Mouse (Mus musculus) forebrain, embryonic 13.5 days (tissue): ENCODE measurements around the gene Actb. TPM values are rescaled to one million over a fixed set of nuclear protein-coding genes. Genes with fewer than 3 reads are reported as not detected.

Source experiments
- ATAC-seq: fragments of 200-750 bp; cut with Nextera tagmentation; 2 replicates; pipeline ENCODE4 v1.8.0; 2017
- H3K27ac ChIP-seq: fragments of 300-500 bp; sonication (generic); 2 replicates; pipeline ENCODE4 v1.5.1; 2015; ENCODE audit warnings: inconsistent platforms, mild to moderate bottlenecking, moderate library complexity
- H3K27me3 ChIP-seq: fragments of 300-500 bp; sonication (generic); 2 replicates; pipeline ENCODE4 v1.6.1; 2015; ENCODE audit warnings: mild to moderate bottlenecking, inconsistent platforms
- H3K36me3 ChIP-seq: fragments of 300-500 bp; sonication (generic); 2 replicates; pipeline ENCODE4 v1.6.1; 2015; ENCODE audit warnings: mild to moderate bottlenecking, inconsistent platforms; ENCODE audit not compliant: poor library complexity, severe bottlenecking
- H3K4me1 ChIP-seq: fragments of 300-500 bp; sonication (generic); 2 replicates; pipeline ENCODE4 v1.6.1; 2015; ENCODE audit warnings: inconsistent platforms
- H3K4me2 ChIP-seq: fragments of 300-500 bp; sonication (generic); 2 replicates; pipeline ENCODE4 v1.6.1; 2015; ENCODE audit warnings: inconsistent platforms, mild to moderate bottlenecking, moderate library complexity
- H3K4me3 ChIP-seq: fragments of 300-500 bp; sonication (generic); 2 replicates; pipeline ENCODE4 v1.5.1; 2015; ENCODE audit warnings: mild to moderate bottlenecking, inconsistent platforms
- H3K9ac ChIP-seq: fragments of 300-500 bp; sonication (generic); 2 replicates; pipeline ENCODE4 v1.6.1; 2015; ENCODE audit warnings: mild to moderate bottlenecking, inconsistent platforms
- H3K9me3 ChIP-seq: fragments of 300-500 bp; sonication (generic); replicated peaks from 2 replicates; pipeline ENCODE4 v1.6.1; 2016; ENCODE audit warnings: inconsistent platforms
- WGBS: fragments of 180-500 bp; shearing (Covaris S2); methylation state at CpG from one replicate; pipeline ENCODE4 v1.1.7; 2015; 5-methylcytosine and 5-hydroxymethylcytosine counted together
- polyA plus RNA-seq: library from polyadenylated mRNA; unstranded; fragments of >200 nt; fragmentation: Nextera tagmentation; extraction: Ambion mirVana; gene quantifications from 2 replicates; pipeline ENCODE4 v1.2.1, GENCODE M21; 2015

The Actb gene
- polyA plus RNA-seq, 1 experiment from 2014 or later: 18,325 TPM

DNA sequence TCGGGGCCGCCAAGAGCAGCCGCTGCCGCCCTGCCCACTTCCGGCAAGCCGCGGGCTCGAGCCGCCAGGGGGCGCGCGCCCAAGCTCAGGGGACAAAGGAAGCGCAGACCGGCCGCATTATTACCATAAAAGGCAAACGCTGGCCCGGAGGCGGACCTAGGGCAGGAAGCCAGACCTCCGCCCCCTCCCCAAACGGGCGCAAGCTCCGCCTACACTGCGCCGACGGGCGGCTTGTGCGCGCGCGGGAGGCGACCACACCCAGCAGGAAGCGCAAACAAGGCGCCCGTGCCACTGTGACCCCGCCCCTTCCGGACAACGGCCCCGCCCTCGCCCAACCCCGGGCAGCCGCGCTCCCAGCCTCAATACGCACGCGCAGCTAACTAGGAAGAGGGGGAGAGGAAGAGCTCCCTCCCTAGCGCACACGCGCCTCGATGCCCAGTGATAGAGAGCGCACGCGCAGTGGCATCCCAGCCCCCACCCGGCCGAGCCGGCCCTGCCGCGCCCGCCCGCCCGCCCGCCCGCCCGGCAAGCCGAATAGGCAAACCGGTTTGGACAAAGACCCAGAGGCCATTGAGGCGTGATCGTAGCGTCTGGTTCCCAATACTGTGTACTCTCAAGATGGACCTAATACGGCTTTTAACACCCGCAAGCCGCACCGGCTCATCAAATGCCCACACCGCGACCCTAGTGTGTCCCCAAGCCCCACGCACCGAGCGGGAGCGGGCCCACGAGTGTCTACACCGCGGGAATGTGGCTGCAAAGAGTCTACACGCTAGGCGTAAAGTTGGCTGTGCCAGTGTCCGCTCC, 626 bp downstream of the Actb start:
- no peaks in the 10 kb centered on the region for H3K9me3 ChIP-seq
- peak overlapping the region; percentile 100 for H3K4me3 ChIP-seq
- H3K4me2 ChIP-seq: peak overlapping the region; percentile 87
- peak overlapping the region; percentile 100 for H3K27ac ChIP-seq
- peaks cover 58% of the 10 kb centered on the region for H3K4me1 ChIP-seq
- H3K9ac ChIP-seq: peak overlapping the region; percentile 100
- H3K27me3 ChIP-seq: no peaks in the 10 kb centered on the region
- peak; percentile 82 for ATAC-seq
- under 1% methylated on average over 83 of the region's 84 CpGs for WGBS
- H3K36me3 ChIP-seq: peaks cover 46% of the 10 kb centered on the region

DNA sequence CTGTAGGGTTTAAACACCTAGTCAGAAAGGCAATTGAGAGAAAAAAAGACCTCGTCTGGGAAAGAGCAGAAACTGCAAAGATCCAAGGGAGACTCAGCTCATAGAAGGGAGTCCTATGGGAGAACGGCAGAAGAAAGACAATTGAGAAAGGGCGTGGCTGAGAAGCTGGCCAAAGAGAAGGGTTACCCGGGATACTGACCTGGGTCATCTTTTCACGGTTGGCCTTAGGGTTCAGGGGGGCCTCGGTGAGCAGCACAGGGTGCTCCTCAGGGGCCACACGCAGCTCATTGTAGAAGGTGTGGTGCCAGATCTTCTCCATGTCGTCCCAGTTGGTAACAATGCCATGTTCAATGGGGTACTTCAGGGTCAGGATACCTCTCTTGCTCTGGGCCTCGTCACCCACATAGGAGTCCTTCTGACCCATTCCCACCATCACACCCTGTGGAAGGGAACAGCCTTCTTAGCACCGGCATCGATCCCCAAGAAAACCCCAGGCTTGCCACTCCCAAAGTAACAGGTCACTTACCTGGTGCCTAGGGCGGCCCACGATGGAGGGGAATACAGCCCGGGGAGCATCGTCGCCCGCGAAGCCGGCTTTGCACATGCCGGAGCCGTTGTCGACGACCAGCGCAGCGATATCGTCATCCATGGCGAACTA, 1.4 kb downstream of the Actb start:
- 5% methylated on average over 27 of the region's 27 CpGs for WGBS
- ATAC-seq: peak; percentile 25; the same call in 1 of the 2 replicates
- Histone ChIP-seq H3K9ac (peak overlapping the region; percentile 100), H3K9me3 (no peaks in the 10 kb centered on the region), H3K27me3 (no peaks in the 10 kb centered on the region), H3K4me1 (peaks cover 58% of the 10 kb centered on the region), H3K4me3 (peak overlapping the region; percentile 100), H3K36me3 (peaks cover 53% of the 10 kb centered on the region), H3K4me2 (peak overlapping the region; percentile 87), H3K27ac (peak overlapping the region; percentile 100)

DNA sequence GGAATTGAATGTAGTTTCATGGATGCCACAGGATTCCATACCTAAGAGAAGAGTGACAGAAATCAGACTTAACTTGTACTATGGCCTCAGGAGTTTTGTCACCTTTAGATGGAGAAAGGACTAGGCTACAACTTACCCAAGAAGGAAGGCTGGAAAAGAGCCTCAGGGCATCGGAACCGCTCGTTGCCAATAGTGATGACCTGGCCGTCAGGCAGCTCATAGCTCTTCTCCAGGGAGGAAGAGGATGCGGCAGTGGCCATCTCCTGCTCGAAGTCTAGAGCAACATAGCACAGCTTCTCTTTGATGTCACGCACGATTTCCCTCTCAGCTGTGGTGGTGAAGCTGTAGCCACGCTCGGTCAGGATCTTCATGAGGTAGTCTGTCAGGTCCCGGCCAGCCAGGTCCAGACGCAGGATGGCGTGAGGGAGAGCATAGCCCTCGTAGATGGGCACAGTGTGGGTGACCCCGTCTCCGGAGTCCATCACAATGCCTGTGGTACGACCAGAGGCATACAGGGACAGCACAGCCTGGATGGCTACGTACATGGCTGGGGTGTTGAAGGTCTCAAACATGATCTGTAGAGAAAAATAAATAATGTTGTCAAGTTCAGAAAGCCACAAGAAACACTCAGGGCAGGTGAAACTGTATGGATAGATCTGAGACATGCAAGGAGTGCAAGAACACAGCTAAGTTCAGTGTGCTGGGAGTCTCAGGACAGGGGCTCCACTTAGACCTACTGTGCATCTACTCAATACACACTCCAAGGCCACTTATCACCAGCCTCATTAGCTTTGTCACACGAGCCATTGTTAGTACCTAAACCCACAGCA, 2.1 kb downstream of the Actb start:
- peak overlapping the region; percentile 100 for H3K4me3 ChIP-seq
- peak overlapping the region; percentile 87 for H3K4me2 ChIP-seq
- peak overlapping the region; percentile 100 for H3K9ac ChIP-seq
- ATAC-seq: no peak
- no peaks in the 10 kb centered on the region for H3K27me3 ChIP-seq
- H3K36me3 ChIP-seq: peaks cover 60% of the 10 kb centered on the region
- H3K4me1 ChIP-seq: peaks cover 55% of the 10 kb centered on the region
- H3K27ac ChIP-seq: peak overlapping the region; percentile 100
- no peaks in the 10 kb centered on the region for H3K9me3 ChIP-seq
- 83% methylated on average over 19 of the region's 19 CpGs for WGBS

- Histone ChIP-seq H3K4me2 (peak overlapping the region; percentile 87), H3K9me3 (no peaks in the 10 kb centered on the region), H3K9ac (peak overlapping the region; percentile 100), H3K36me3 (peaks cover 65% of the 10 kb centered on the region), H3K27ac (peak overlapping the region; percentile 100), H3K27me3 (no peaks in the 10 kb centered on the region), H3K4me3 (peak overlapping the region; percentile 100), H3K4me1 (peaks cover 47% of the 10 kb centered on the region)
- ATAC-seq: no peak
- WGBS: 85% methylated on average over 14 of the region's 14 CpGs
Observed at GRCm38 (mm10) chr5:142903470-142904207, 2.9 kb downstream of the Actb start.

DNA sequence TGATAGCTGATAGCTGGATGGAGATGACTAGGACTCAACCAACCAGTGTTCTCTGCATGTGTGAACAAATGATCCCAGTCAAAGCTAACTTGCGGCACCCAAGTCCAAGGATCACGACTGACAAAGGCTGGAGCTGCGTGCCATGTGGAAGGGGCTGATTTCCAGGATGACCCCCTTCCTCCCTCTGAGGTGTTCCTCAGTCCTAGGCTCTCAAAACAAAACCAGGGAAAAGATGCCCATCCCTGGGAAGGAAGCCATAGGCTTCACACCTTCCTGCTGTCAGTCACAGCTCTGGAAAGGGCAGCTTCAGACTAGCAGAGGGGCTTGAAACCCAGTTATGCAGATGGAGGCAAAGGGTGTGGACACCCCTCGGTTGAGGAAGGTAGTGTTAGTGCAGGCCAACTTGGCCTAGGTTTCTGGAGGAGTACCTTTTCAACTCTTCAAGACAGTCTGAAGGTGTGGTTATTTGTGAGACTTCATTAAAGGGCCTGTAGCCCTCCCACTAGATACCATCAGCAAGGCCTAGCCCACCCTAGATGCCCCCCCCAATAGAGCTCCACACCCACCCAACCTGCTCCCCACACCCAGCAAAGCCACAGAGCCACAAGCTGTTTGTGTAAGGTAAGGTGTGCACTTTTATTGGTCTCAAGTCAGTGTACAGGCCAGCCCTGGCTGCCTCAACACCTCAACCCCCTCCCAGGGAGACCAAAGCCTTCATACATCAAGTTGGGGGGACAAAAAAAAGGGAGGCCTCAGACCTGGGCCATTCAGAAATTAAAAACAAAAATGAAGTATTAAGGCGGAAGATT, 3.8 kb downstream of the Actb start:
- H3K36me3 ChIP-seq: peaks cover 65% of the 10 kb centered on the region
- no peak for ATAC-seq
- peak overlapping the region; percentile 18 for H3K9ac ChIP-seq
- H3K27ac ChIP-seq: peak overlapping the region; percentile 73
- no peaks in the 10 kb centered on the region for H3K27me3 ChIP-seq
- H3K4me3 ChIP-seq: peak overlapping the region; percentile 12
- peak overlapping the region; percentile 37 for H3K4me2 ChIP-seq
- 66% methylated on average over 5 of the region's 5 CpGs for WGBS
- peaks cover 38% of the 10 kb centered on the region for H3K4me1 ChIP-seq
- no peaks in the 10 kb centered on the region for H3K9me3 ChIP-seq

DNA sequence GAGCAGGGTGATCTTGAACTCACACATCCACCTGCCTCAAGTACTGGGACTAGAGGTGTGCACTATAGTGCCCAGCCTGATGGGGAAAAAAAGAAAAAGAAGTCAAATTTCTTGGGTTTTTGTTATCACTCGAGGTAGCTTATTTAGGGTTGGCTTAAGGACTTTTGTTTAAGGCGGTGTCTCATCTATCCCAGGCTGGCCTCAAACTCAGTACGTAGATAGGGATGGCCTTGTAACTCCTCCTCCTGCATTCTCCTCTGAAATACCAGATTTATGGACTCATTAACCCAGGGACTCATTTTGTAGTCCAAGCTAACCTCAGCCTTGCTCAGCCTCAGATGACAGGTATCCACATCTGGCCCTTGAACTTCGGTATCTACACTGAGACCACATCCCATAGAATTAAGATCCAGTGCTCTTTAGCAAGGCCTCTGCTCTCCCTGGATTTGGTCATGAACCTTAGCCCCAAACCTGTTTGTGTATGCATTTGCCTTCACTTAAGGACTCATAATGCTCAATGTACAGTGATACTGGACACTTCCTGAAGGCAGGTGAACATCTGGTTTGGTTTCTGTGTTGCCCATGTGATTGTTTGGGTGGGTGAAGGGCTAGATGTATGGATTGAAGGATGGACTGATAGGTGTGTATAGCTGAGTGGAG, 4.6 kb downstream of the Actb start:
- Histone ChIP-seq H3K4me2 (peak overlapping the region; percentile 37; the same call in 1 of the 2 replicates), H3K4me3 (no peak overlapping the region), H3K4me1 (peaks cover 30% of the 10 kb centered on the region), H3K9ac (no peak overlapping the region), H3K9me3 (no peaks in the 10 kb centered on the region), H3K36me3 (peaks cover 65% of the 10 kb centered on the region), H3K27ac (peak overlapping the region; percentile 73), H3K27me3 (no peaks in the 10 kb centered on the region)
- WGBS: 72% methylated on average over 4 of the region's 4 CpGs
- no peak for ATAC-seq

DNA sequence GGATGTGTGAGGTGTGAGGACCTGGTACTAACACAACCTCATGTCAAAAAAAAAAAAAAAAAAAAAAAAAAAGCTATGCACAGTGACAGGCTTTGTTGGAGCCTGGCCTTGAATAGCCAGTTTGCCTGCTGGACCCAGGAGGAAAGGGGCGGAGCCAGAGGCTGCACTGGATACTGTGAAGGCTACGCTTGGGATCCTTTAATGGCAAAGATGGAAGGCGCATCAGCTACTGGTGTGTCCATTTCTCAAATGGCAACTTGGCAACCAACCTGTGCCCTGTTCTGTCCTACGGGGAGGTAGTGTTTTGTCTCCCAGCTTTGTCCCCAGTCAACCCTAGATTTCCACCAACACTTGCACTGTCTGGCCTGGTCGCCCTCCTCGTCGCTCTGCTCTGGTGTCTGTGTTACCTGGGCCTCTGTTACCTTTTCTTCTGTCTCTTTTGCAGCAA, 5.2 kb downstream of the Actb start:
- Histone ChIP-seq H3K4me3 (no peak overlapping the region), H3K27me3 (no peaks in the 10 kb centered on the region), H3K4me1 (peaks cover 29% of the 10 kb centered on the region), H3K4me2 (no peak overlapping the region), H3K27ac (peak overlapping the region; percentile 73; the same call in 1 of the 2 replicates), H3K9ac (no peak overlapping the region), H3K9me3 (no peaks in the 10 kb centered on the region), H3K36me3 (peaks cover 65% of the 10 kb centered on the region)
- 87% methylated on average over 7 of the region's 7 CpGs for WGBS
- ATAC-seq: no peak

DNA sequence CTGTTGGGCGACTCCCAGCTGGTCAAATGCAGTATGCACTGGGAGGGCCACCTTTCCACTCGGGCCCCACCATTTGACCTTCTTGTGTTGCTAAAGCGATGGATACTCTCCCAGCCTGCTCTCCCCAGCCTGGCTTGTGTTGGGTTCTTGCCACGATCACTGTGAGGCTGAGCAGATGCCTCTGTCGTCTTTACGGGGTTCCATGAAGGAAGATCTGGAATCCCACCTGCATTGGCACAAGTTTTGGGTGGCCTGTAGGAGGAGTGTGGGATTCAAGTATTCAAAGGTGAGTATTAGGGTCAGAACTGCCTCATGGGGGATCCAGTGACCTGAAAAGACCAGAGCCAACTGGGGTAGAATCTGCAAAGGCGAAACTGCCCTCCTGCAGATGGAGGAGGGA, 5.9 kb downstream of the Actb start:
- Histone ChIP-seq H3K27me3 (no peaks in the 10 kb centered on the region), H3K4me3 (no peak overlapping the region), H3K4me1 (peaks cover 36% of the 10 kb centered on the region), H3K4me2 (no peak overlapping the region), H3K36me3 (peaks cover 65% of the 10 kb centered on the region), H3K27ac (peak overlapping the region; percentile 27), H3K9me3 (no peaks in the 10 kb centered on the region), H3K9ac (no peak overlapping the region)
- WGBS: 88% methylated on average over 7 of the region's 7 CpGs
- ATAC-seq: no peak

DNA sequence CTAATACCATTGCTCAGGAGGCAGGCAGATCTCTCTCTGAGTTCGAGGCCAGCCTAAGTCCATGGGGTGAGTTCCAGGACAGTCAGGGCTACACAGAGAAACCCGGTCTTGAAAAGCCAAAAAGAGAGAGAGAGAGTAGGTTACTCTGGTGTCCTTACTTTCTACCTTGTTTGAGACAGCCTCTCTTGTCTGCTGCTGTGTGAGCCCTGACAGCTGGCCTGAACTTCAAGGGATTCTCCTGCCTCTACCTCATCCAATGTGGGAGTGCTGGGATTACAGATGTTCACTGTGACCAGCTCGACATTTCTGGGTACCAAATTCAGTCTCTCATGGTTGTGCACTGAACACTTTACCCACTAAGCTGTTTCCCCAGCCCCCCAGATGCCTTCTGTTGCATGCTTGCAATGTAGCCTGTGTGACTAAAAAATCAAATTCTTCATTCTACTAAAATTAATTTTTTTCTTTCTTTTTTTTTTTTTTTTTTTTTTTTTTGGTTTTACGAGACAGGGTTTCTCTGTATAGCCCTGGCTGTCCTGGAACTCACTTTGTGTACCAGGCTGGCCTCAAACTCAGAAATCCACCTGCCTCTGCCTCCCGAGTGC, 6.5 kb downstream of the Actb start:
- H3K36me3 ChIP-seq: peaks cover 59% of the 10 kb centered on the region
- ATAC-seq: no peak
- WGBS: 87% methylated on average over 5 of the region's 5 CpGs

DNA sequence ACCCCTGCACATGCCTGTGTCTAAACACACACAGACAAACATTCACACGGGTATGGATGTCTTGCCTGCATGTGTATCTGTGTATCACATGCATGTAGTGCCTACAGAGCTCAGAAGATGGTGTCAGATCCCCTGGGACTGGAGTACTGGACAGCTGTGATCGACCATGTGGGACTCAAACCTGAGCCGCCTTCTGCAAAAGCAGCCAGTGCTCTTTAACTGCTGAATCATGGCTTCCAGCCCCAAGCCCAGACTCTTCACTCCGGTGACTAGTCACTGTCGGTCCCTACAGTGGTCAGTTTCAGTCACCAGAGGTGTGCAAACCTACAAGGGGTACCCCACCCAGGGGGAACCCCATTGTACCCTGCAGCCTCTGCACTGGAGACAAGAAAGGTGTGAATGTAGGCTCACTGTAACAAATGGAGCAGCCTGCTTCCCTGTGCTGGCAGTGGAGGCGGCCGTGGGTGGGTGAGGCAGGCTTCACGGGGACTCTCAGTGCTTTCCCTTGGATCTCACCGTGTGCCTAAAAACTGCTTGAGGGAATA, 7.4 kb downstream of the Actb start:
- Histone ChIP-seq H3K27me3 (no peaks in the 10 kb centered on the region), H3K9me3 (no peaks in the 10 kb centered on the region), H3K27ac (no peak overlapping the region), H3K4me3 (no peak overlapping the region), H3K4me2 (no peak overlapping the region), H3K9ac (no peak overlapping the region), H3K36me3 (peaks cover 50% of the 10 kb centered on the region), H3K4me1 (peaks cover 37% of the 10 kb centered on the region)
- ATAC-seq: no peak
- WGBS: 89% methylated on average over 9 of the region's 9 CpGs

More for the DNA sequence above, 6.5 kb downstream of the Actb start:
- Histone ChIP-seq H3K4me1 (peaks cover 39% of the 10 kb centered on the region), H3K4me3 (no peak overlapping the region), H3K9ac (no peak overlapping the region; the same call in 1 of the 2 replicates), H3K4me2 (no peak overlapping the region), H3K9me3 (no peaks in the 10 kb centered on the region), H3K27ac (no peak overlapping the region), H3K27me3 (no peaks in the 10 kb centered on the region)
